Mouse (Mus musculus): ENCODE data around the gene Ddx54. TPM values are rescaled to one million over a fixed set of nuclear protein-coding genes. Genes with fewer than 3 reads are reported as not detected.

Ddx54 gene
- total RNA-seq (2023) = 50.8 and 56.9 TPM in 2 replicates

DNA sequence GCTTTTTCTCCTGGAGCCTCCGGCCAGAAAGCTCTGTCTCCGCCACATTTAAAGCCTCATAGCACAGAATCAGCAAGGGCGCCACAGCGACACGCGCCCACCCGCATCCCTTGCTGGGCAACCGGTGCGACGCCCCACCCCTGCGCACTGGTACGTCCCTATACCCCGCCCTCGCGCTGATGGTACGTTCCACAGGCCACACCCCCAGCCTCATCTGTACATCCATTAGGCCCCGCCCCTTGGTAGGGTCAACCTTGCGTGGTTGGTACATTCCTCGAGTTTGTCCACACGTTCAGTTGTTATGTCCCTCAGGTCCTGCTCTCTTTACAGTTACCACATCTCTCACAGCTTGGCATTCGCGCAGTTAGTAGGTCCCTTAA, at the start of gene Ddx54, which contains the start of gene Rita1:
TSS of gene Ddx54 (plus strand) at position 298 of the 380 bp plus-strand sequence.
TSS of gene Rita1 (minus strand) at position 148 of the 380 bp plus-strand sequence.

DNA sequence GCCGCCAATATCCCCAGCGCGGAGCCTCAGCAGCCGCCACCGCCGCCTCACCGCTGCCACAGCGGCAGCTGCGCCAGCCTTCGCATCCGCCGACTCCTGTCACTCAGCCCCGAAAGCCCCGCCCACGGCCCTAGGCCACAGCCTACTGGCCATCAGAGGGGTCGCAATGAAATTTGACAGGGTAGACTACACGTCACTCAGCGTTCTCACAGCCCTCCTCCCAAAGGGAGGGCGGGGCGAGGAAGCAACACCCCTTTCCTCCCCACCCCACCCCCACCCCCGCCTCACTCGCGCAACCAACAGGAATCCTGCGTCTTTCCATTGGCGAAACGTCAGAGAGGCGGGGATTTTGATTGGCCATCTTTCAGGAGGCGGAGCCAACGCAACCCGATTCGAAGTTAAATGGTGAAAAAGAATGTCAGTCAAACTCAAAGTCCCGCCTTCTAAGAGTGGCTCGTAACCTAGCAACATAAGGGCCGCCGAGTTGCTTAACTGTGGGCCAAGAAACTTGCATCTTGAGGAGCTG, 23.9 kb upstream of the Ddx54 start, which contains the start of the genes Tpcn1 and Iqcd:
TSS of gene Tpcn1 (minus strand) at position 105 of the 526 bp plus-strand sequence.
TSS of gene Iqcd (plus strand) at position 448 of the 526 bp plus-strand sequence.

DNA sequence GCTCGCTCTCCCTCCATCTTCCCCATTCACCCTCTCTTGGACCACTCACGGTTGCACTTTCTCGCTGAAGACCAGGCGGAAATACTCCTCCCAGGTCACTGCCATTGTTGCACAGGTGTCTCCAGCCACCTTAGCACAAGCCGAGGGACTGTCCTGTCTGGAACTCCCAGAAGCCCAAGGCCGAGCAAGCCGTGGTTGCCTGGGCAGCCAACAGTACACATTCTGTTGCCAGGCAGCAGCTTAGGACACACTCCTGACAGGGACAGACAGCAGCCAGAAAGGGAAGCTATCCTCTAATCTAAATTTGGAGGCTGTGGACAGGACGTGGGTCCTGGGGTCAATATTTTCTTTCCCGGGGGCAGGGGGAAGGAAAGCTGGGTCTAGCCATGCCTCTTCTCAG, 21.6 kb downstream of the Ddx54 start, which contains the start of gene Cfap73:
TSS of gene Cfap73 (minus strand) at position 105 of the 400 bp plus-strand sequence.

DNA sequence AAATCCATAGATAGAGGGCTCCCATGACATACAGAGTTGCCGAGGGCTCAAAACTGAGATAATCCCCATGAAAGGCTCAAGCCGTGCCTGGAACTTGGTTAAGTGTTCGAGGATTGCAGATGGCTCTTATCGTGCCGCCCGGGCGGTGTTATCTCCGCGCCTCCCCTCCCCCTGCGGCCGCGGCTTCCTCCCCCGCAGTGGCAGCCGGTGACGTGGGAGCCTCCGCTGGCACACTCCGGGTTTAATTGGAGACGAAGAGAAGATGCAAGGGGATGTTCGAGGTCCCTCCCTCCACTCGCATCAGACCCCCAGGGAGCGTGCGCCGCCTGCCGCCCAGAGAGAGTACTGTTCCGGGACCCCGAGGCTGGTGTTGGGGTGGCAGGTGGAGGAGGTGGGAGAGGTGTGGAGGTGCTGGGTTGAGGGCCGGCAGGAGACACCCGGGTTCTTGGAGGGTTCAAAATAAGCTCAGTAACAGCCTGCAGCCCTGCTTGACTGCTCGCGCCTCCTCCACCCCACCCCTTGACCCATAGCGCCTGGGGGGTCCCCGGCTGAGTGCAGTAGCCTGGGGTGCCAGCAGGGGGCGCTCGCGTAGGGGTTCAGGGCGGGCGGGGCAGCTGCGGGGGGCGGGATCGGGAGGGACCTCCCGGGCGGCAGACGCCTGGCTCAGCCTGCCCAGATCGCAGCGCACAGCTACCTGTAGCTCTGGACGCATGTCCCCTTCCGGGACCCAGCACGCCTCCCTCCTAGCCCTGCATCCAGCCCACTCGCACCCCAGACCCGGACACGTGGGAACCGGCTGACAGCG, 36.2 kb downstream of the Ddx54 start, which contains the start of gene Rasal1:
TSS of gene Rasal1 (plus strand) at position 244 of the 805 bp plus-strand sequence.

Other genes starting within 250 kb of the Ddx54 start
- not detected in 2 replicates for gene Lhx5, start 181.0 kb upstream of the Ddx54 start, total RNA-seq (2023)
- gene Sdsl, start 139.9 kb upstream of the Ddx54 start, total RNA-seq (2023) = 0.27 and 0.63 TPM in 2 replicates
- not detected in 2 replicates for gene Sds, start 136.2 kb upstream of the Ddx54 start, total RNA-seq (2023)
- gene Plbd2, start 109.1 kb upstream of the Ddx54 start, total RNA-seq (2023) = 14.1 and 17.7 TPM in 2 replicates
- 145 and 150 TPM in 2 replicates for gene Slc8b1, start 101.6 kb upstream of the Ddx54 start, total RNA-seq (2023)
- gene Tpcn1, start 24.1 kb upstream of the Ddx54 start, total RNA-seq (2023) = 36.3 and 43.6 TPM in 2 replicates
- gene Iqcd, start 23.7 kb upstream of the Ddx54 start, total RNA-seq (2023) = not detected in 2 replicates
- gene Rita1, start 150 bp upstream of the Ddx54 start, total RNA-seq (2023) = 1.0 and 1.7 TPM in 2 replicates
- not detected in 2 replicates for gene Cfap73, start 21.5 kb downstream of the Ddx54 start, total RNA-seq (2023)
- 0.66 and 1.3 TPM in 2 replicates for gene Rasal1, start 36.1 kb downstream of the Ddx54 start, total RNA-seq (2023)
- 0.43 and 0.76 TPM in 2 replicates for gene Dtx1, start 99.2 kb downstream of the Ddx54 start, total RNA-seq (2023)
- 4.9 and 8.2 TPM in 2 replicates for gene Oas2, start 137.1 kb downstream of the Ddx54 start, total RNA-seq (2023)
- 9.8 and 22.2 TPM in 2 replicates for gene Oas3, start 164.9 kb downstream of the Ddx54 start, total RNA-seq (2023)
- not detected in 2 replicates for gene Oas1e, start 182.8 kb downstream of the Ddx54 start, total RNA-seq (2023)
- 1.9 and 3.5 TPM in 2 replicates for gene Oas1c, start 199.8 kb downstream of the Ddx54 start, total RNA-seq (2023)
- not detected in 2 replicates for gene Oas1f, start 234.6 kb downstream of the Ddx54 start, total RNA-seq (2023)
- gene Oas1h, start 248.7 kb downstream of the Ddx54 start, total RNA-seq (2023) = not detected in 2 replicates